Mouse (Mus musculus): Measurements from ENCODE around the gene Atxn7l3.

The Atxn7l3 gene

DNA sequence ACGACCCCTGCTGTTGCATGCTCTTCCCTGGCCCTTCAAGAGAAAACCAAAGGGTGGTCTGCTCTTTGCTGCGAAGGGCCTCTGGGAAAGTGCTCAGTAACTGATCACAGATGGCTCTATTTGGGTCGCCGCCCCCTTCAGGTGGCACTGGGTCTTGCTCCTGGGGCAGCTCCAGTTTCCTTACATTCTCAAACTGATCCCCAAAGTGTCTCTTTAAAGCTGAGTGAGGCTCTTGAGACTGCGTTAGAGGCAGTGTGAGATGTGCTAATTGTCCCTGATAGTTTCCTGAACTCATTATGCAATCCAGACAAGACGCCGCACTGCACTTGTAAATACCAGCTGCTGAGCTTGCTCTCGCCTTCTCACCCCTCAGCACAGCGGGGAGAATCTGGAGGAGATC is 38.9 kb downstream of the Atxn7l3 start:
- DNase-seq: peak; percentile 20

- DNase-seq: no peak
Observed at GRCm38 (mm10) chr11:102249351-102250090, 46.9 kb downstream of the Atxn7l3 start.

GRCm38 (mm10) chr11:102248630-102249230 is 47.7 kb downstream of the Atxn7l3 start, which contains the start of gene BC030867:
Gene BC030867, plus strand, starts transcription at chr11:102248882.
- peak; percentile 96 for DNase-seq

GRCm38 (mm10) chr11:102246871-102247270 is 49.6 kb downstream of the Atxn7l3 start:
- no peak for DNase-seq

- DNase-seq: no peak
Observed at GRCm38 (mm10) chr11:102246273-102246635, 50.2 kb downstream of the Atxn7l3 start.

DNA sequence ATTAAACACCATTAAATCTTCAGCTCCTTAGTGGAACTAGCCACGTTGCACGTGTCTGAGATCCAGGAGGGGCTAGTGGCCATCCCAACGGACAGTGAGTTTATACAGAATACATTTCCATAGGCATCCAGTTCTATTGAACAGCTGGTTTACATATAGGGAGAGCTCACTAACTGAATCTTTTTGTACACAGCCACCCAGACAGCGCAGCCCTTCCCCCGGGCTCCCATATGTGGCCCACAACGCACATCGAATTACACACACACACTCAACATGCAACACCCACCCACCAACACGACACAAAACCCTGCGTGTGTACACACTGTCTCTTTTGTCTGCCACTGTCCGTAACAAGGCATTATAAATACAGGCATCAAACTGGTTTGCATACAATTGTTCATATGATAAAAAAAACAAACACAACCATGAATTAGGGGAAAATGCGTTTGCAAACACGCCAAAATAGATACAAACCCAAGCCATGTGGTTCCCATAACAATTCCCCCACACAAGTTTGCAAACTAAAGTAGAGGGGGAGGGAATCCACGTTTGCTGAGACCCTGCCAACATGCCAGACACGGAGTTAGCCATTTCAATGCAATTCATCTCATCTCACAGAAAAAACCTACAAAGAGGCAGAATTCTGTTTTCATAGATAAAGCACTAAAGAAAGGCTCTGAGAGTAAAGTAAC is 50.7 kb downstream of the Atxn7l3 start:
- no peak for DNase-seq

- DNase-seq: peak; percentile 25
Observed at GRCm38 (mm10) chr11:102244926-102245449, 51.4 kb downstream of the Atxn7l3 start.

- DNase-seq: no peak
Observed at GRCm38 (mm10) chr11:102241874-102242273, 54.6 kb downstream of the Atxn7l3 start.

- no peak for DNase-seq
Observed at GRCm38 (mm10) chr11:102241246-102241645, 55.2 kb downstream of the Atxn7l3 start.

- DNase-seq: no peak
Observed at GRCm38 (mm10) chr11:102240636-102241035, 55.8 kb downstream of the Atxn7l3 start.
